Mouse (Mus musculus) embryonic facial prominence, embryonic 12.5 days (tissue): ENCODE results near the gene Rimbp2. TPM values are rescaled to one million over a fixed set of nuclear protein-coding genes. Genes with fewer than 3 reads are reported as not detected.
"Not testable (repeated sequence)": the region's sequence is repeated elsewhere in the genome, so short reads cannot be mapped to it uniquely, and the experiment has no call there.

ENCODE experiments used
- ATAC-seq: fragments of 200-750 bp; cut with Nextera tagmentation; 2 replicates; pipeline ENCODE4 v1.8.0; 2017; ENCODE audit not compliant: insufficient number of reproducible peaks, insufficient read depth, low FRiP score, low TSS enrichment
- H3K27ac ChIP-seq: fragments of 300-500 bp; sonication (generic); 2 replicates; pipeline ENCODE4 v1.5.1; 2016; ENCODE audit warnings: mild to moderate bottlenecking
- H3K27me3 ChIP-seq: fragments of 300-500 bp; sonication (generic); 2 replicates; pipeline ENCODE4 v1.6.1; 2016; ENCODE audit warnings: mild to moderate bottlenecking, moderate library complexity
- H3K36me3 ChIP-seq: fragments of 300-500 bp; sonication (generic); 2 replicates; pipeline ENCODE4 v1.6.1; 2016; ENCODE audit warnings: mild to moderate bottlenecking
- H3K4me1 ChIP-seq: fragments of 300-500 bp; sonication (generic); 2 replicates; pipeline ENCODE4 v1.6.1; 2016
- H3K4me2 ChIP-seq: fragments of 300-500 bp; sonication (generic); replicated peaks from 2 replicates; pipeline ENCODE4 v1.6.1; 2016; ENCODE audit warnings: mild to moderate bottlenecking, moderate library complexity
- H3K4me3 ChIP-seq: fragments of 300-500 bp; sonication (generic); 2 replicates; pipeline ENCODE4 v1.5.1; 2016; ENCODE audit warnings: mild to moderate bottlenecking
- H3K9ac ChIP-seq: fragments of 300-500 bp; sonication (generic); 2 replicates; pipeline ENCODE4 v1.6.1; 2016; ENCODE audit warnings: mild to moderate bottlenecking, moderate library complexity
- H3K9me3 ChIP-seq: fragments of 300-500 bp; sonication (generic); 2 replicates; pipeline ENCODE4 v1.6.1; 2016; ENCODE audit warnings: mild to moderate bottlenecking, moderate library complexity
- WGBS: fragments of 180-500 bp; shearing (Covaris S2); methylation state at CpG from one replicate; pipeline ENCODE4 v1.1.7; 2016; 5-methylcytosine and 5-hydroxymethylcytosine counted together
- polyA plus RNA-seq: library from polyadenylated mRNA; unstranded; fragments of >200 nt; fragmentation: Nextera tagmentation; extraction: Ambion mirVana; gene quantifications from 2 replicates; pipeline ENCODE4 v1.2.1, GENCODE M21; 2016

The Rimbp2 gene
- polyA plus RNA-seq, 1 experiment from 2014 or later: 0.19 TPM

DNA sequence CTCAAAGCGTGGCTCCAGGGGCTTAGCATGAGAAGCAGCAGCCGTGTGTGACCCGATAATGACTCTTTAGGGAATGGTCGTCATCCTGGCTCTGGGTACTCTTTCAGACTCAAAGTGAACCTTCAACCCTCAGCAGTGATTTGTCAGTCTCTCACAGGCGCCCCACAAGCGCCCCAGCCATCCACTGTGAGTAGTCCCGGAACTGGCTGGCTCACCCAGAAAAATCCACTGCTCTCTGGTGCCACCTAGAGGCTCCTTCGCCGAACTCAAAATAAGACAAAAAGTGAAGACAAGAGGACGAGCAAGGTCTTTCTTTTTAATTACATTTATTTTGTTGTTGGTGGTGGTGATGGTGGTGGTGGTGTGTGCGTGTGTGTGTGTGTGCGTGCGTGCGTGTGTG is 18.0 kb upstream of the Rimbp2 start:
- no peak overlapping the region for H3K4me3 ChIP-seq
- H3K9me3 ChIP-seq: peaks cover 7% of the 10 kb centered on the region; the same call in 1 of the 2 replicates
- H3K27ac ChIP-seq: no peak overlapping the region
- H3K27me3 ChIP-seq: no peaks in the 10 kb centered on the region
- H3K36me3 ChIP-seq: no peaks in the 10 kb centered on the region
- H3K4me2 ChIP-seq: peak overlapping the region; percentile 16; the same call in 1 of the 2 replicates
- WGBS: 22% methylated on average over 14 of the region's 14 CpGs
- no peaks in the 10 kb centered on the region for H3K4me1 ChIP-seq
- no peak overlapping the region for H3K9ac ChIP-seq
- ATAC-seq: no peak

- H3K4me1 ChIP-seq: no peaks in the 10 kb centered on the region
- H3K4me2 ChIP-seq: peak overlapping the region; percentile 16; the same call in 1 of the 2 replicates
- no peak overlapping the region for H3K27ac ChIP-seq
- WGBS: 67% methylated on average over 10 of the region's 10 CpGs
- no peak for ATAC-seq
- H3K36me3 ChIP-seq: no peaks in the 10 kb centered on the region
- H3K27me3 ChIP-seq: no peaks in the 10 kb centered on the region
- H3K4me3 ChIP-seq: no peak overlapping the region
- peaks cover 7% of the 10 kb centered on the region; the same call in 1 of the 2 replicates for H3K9me3 ChIP-seq
- no peak overlapping the region for H3K9ac ChIP-seq
Observed at GRCm38 (mm10) chr5:128970878-128971277, 17.6 kb upstream of the Rimbp2 start.

DNA sequence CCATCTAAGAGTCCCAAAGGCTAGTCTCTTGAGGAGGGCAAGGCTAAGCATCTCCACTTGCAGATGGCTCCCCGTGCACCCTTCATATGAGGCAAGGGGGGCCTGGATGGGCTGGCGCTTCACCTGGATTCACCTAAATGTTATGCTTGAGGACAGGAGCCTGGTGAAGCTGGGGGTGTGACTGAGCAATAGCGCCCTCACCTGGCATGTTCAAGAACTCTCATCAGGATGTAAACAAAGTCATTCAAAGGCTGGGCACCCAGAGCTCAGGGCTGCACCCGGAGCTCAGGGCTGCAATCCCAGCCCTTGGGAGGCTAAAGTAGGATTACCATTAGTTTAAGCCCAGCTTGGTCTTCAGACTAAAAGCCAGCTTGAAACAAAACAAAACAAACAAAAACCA is 11.1 kb upstream of the Rimbp2 start:
- peaks cover 14% of the 10 kb centered on the region for H3K9me3 ChIP-seq
- H3K4me3 ChIP-seq: no peak overlapping the region
- no peaks in the 10 kb centered on the region for H3K27me3 ChIP-seq
- no peaks in the 10 kb centered on the region for H3K4me1 ChIP-seq
- H3K9ac ChIP-seq: no peak overlapping the region
- ATAC-seq: no peak
- 50% methylated on average over 4 of the region's 4 CpGs for WGBS
- H3K36me3 ChIP-seq: no peaks in the 10 kb centered on the region
- no peak overlapping the region for H3K27ac ChIP-seq
- H3K4me2 ChIP-seq: no peak overlapping the region

GRCm38 (mm10) chr5:128958916-128959315 is 5.6 kb upstream of the Rimbp2 start:
- 80% methylated on average over 3 of the region's 3 CpGs for WGBS
- H3K36me3 ChIP-seq: no peaks in the 10 kb centered on the region
- H3K4me3 ChIP-seq: no peak overlapping the region
- no peaks in the 10 kb centered on the region for H3K27me3 ChIP-seq
- no peak for ATAC-seq
- H3K4me1 ChIP-seq: no peaks in the 10 kb centered on the region
- no peak overlapping the region for H3K4me2 ChIP-seq
- no peak overlapping the region for H3K9ac ChIP-seq
- H3K9me3 ChIP-seq: peaks cover 14% of the 10 kb centered on the region
- H3K27ac ChIP-seq: no peak overlapping the region

DNA sequence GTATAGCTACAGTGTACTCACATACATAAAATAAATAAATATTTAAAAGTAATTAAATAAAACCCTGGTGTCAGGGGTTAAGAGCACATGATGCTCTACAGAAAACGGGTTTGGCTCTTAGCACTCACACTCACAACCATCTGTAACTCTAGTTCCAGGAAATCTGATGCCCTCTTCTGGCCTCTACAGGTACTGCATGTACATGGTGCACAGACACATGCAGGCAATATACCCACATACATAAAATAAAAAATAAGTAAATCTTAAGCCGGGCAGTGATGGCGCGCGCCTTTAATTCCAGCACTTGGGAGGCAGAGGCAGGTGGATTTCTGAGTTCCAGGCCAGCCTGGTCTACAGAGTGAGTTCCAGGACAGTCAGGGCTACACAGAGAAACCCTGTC is 1.1 kb upstream of the Rimbp2 start:
- not testable (repeated sequence) for H3K4me2 ChIP-seq, H3K27ac ChIP-seq, ATAC-seq, H3K4me3 ChIP-seq, H3K9me3 ChIP-seq, H3K9ac ChIP-seq, H3K36me3 ChIP-seq
- Histone ChIP-seq H3K4me1 (peaks cover 12% of the 10 kb centered on the region; the same call in 1 of the 2 replicates), H3K27me3 (peaks cover 20% of the 10 kb centered on the region)
- WGBS: 88% methylated on average over 5 of the region's 5 CpGs

GRCm38 (mm10) chr5:128952291-128953195 is 743 bp downstream of the Rimbp2 start:
- H3K36me3 ChIP-seq: no peaks in the 10 kb centered on the region
- ATAC-seq: 0 out of 2 replicates have a peak, but pooled peaks have one; percentile 22
- H3K27ac ChIP-seq: no peak overlapping the region
- WGBS: 1% methylated on average over 35 of the region's 35 CpGs
- peak overlapping the region; percentile 41 for H3K4me3 ChIP-seq
- peaks cover 12% of the 10 kb centered on the region; the same call in 1 of the 2 replicates for H3K4me1 ChIP-seq
- 0 out of 2 replicates have a peak, but pooled peaks cover 8% of the 10 kb centered on the region for H3K9me3 ChIP-seq
- H3K9ac ChIP-seq: peak overlapping the region; percentile 38; the same call in 1 of the 2 replicates
- H3K4me2 ChIP-seq: peak overlapping the region; percentile 78
- peaks cover 20% of the 10 kb centered on the region for H3K27me3 ChIP-seq

DNA sequence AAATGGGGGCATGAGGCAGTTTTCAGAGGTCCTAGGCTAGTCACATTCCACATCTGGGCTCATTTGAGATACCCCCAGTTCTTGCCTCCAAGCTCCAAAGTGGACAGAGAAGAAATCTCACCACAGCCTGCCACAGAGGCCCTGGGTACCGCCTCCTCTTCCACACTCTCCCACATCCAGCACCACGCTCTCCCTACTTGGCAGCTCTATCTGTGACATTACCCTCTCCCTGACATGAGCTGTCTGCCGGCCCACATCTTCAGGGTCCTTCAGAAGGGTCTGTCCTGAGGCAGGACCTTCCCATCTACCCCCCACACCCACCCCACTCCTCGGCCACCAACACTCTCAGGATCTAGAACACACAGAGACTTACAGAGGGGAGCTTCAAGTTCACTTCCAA is 1.8 kb downstream of the Rimbp2 start:
- H3K9me3 ChIP-seq: 0 out of 2 replicates have a peak, but pooled peaks cover 8% of the 10 kb centered on the region
- H3K27ac ChIP-seq: no peak overlapping the region
- no peak for ATAC-seq
- no peaks in the 10 kb centered on the region for H3K36me3 ChIP-seq
- 28% methylated on average over 4 of the region's 4 CpGs for WGBS
- no peak overlapping the region for H3K9ac ChIP-seq
- H3K4me1 ChIP-seq: peaks cover 12% of the 10 kb centered on the region; the same call in 1 of the 2 replicates
- no peak overlapping the region for H3K4me3 ChIP-seq
- peaks cover 20% of the 10 kb centered on the region for H3K27me3 ChIP-seq
- peak overlapping the region; percentile 78 for H3K4me2 ChIP-seq

DNA sequence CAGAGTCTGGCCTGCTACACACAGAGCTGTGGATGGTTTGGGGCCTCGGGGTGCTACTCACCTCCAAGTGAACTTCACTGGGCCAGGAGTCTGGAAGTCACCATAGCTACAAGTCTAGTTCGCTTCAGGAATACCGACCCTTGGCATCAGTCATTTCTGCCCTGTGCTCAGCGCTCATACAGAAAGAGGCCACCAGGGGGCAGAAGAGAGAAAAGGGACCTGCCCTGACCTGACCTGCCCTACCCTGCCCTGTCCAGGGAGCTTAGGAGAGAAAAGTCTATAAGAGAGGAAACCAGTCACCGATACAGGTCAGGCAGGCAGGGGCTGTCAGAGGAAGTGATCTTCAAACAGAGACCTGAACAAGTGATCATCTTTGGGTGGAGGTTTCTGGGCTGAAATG is 6.2 kb downstream of the Rimbp2 start:
- Histone ChIP-seq H3K4me3 (no peak overlapping the region), H3K9me3 (0 out of 2 replicates have a peak, but pooled peaks cover 2% of the 10 kb centered on the region), H3K4me1 (peaks cover 6% of the 10 kb centered on the region; the same call in 1 of the 2 replicates), H3K27ac (no peak overlapping the region), H3K9ac (no peak overlapping the region), H3K27me3 (peaks cover 14% of the 10 kb centered on the region), H3K4me2 (no peak overlapping the region), H3K36me3 (no peaks in the 10 kb centered on the region)
- no peak for ATAC-seq
- WGBS: 84% methylated on average over 5 of the region's 5 CpGs

DNA sequence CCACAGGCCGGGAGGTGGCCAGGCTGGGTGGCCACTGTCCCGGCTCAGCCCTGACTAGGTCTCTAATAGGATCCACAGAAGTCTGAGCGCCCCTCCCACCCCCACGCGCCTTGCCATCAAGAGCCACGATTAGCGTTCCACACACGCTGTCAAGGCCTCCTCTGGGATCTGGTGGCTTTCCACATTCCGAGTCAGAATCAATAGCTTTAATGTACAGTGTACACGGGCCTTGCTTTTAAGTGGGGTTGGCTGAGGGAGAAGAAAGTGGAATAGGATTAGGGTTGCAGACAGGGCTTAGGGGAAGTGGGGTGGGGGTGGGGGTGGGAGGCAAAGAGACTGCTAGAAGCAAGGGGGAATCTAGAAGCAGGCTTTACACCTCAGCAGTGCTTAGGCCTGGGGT is 12.8 kb downstream of the Rimbp2 start:
- Histone ChIP-seq H3K9me3 (no peaks in the 10 kb centered on the region), H3K9ac (no peak overlapping the region), H3K36me3 (no peaks in the 10 kb centered on the region), H3K4me2 (no peak overlapping the region), H3K27me3 (no peaks in the 10 kb centered on the region), H3K27ac (no peak overlapping the region), H3K4me1 (no peaks in the 10 kb centered on the region), H3K4me3 (no peak overlapping the region)
- WGBS: 73% methylated on average over 10 of the region's 10 CpGs
- ATAC-seq: no peak

- Histone ChIP-seq H3K27me3 (no peaks in the 10 kb centered on the region), H3K4me2 (no peak overlapping the region), H3K4me3 (no peak overlapping the region), H3K27ac (no peak overlapping the region), H3K9ac (no peak overlapping the region), H3K36me3 (no peaks in the 10 kb centered on the region), H3K9me3 (no peaks in the 10 kb centered on the region), H3K4me1 (no peaks in the 10 kb centered on the region)
- ATAC-seq: no peak
- 82% methylated on average over 6 of the region's 6 CpGs for WGBS
Observed at GRCm38 (mm10) chr5:128935359-128935899, 17.9 kb downstream of the Rimbp2 start.

GRCm38 (mm10) chr5:128932776-128933175 is 20.5 kb downstream of the Rimbp2 start:
- Histone ChIP-seq H3K27ac (no peak overlapping the region), H3K36me3 (no peaks in the 10 kb centered on the region), H3K9ac (no peak overlapping the region), H3K4me3 (no peak overlapping the region), H3K4me1 (no peaks in the 10 kb centered on the region), H3K27me3 (no peaks in the 10 kb centered on the region), H3K4me2 (no peak overlapping the region), H3K9me3 (no peaks in the 10 kb centered on the region)
- WGBS: 44% methylated on average over 5 of the region's 5 CpGs
- ATAC-seq: no peak

DNA sequence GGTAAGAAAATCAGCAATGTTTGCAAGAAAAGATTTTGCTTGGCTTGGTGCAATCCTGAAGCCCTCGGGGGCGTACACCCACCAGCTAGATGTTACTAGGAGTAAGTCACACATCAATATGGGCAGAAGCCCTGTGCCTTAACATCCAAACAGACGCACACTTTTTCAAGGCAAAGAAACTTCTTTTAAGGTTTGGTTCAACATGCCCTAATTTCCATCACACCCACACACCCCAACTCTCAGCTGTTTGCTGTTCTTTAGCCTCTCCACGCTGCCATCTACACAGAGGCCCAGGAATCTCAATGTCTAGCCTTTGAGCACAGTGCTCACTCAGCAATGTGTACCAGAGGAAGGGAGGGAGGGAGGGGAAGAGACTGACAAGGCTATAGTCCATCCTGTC is 28.2 kb downstream of the Rimbp2 start:
- H3K9me3 ChIP-seq: no peaks in the 10 kb centered on the region
- no peaks in the 10 kb centered on the region for H3K36me3 ChIP-seq
- no peaks in the 10 kb centered on the region for H3K4me1 ChIP-seq
- ATAC-seq: no peak
- no peak overlapping the region for H3K4me3 ChIP-seq
- H3K27me3 ChIP-seq: peaks cover 4% of the 10 kb centered on the region; the same call in 1 of the 2 replicates
- H3K9ac ChIP-seq: no peak overlapping the region
- H3K4me2 ChIP-seq: no peak overlapping the region
- WGBS: 81% methylated on average over 4 of the region's 4 CpGs
- no peak overlapping the region for H3K27ac ChIP-seq
